Mouse (Mus musculus) T-cell, adult 2 months (primary cell): ENCODE data around the gene Atf6b.
A peak's percentile ranks its signal among the peaks of the same experiment; 100 is the strongest.

ENCODE experiments used
- DNase-seq: peaks from one replicate; pipeline ENCODE4 v3.0.0; 2022; ENCODE audit warnings: low spot score

The Atf6b gene

DNA sequence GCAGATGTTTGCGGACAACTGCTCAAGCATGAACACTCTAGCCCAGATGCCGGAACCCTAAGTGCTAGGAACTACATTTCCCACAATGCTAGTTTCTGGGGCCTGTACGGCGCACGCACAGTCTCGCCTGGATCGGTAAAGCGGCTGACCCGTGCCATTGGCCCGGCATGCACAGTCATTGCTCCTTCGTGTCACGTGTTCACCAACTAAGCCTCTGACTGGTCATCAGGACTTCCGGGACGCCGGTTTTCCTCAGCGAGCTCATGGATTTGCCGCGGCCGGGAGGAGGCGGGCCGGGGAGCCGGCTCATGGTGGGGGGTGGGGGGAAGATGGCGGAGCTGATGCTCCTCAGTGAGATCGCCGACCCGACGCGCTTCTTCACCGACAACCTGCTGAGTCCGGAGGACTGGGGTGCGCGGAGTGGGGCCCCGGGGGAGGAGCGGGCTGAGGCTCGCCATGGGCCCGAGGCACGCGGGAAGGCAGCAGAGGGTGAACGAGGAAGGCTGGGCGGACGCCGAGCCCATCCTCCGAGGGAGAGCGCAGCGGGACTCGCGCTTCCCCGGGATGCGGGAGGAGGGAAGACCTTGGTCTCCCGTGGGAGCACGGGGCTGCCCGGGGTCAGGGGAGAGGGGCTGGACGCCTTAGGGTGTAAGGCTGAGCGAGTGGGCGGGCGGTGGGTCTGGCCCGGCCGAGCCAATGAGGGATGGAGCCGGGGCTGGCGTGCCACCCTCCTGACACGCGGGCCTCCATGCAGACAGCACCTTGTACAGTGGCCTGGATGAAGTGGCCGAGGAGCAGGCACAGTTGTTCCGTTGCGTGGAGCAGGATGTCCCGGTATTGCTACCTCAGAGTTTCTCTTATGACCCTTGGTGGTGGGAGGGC lies at the start of gene Atf6b:
Atf6b (plus strand) TSS at position 241 of the 882 bp plus-strand sequence.
- DNase-seq: peak; percentile 98

DNA sequence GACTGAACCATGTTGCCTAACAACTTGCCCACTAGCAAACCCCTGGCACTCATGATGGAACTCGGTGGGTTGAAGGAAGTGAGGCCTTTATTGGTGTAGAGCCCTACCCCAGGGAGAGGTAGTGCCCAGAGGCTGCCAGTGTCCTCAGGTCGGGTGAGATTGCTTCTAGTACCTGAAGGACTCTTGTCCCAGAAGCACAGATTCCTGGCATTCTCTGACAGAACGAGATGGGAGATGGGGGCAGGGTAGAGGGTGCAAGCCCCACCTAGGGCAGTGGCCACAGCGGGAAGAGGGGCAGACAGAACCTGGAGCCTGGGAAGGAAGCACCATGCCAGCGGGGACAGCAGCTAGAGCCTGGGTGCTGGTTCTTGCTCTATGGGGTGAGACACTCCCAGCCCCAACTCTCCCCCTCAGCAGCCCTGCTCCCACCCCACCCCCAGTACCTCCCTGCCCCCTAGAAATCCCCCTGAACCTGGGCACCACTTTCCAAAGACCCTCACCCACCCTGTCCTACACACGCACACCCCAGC lies 49.3 kb upstream of the Atf6b start, which contains the start of gene Ager:
Ager (plus strand) TSS at position 297 of the 530 bp plus-strand sequence.
- no peak for DNase-seq

DNA sequence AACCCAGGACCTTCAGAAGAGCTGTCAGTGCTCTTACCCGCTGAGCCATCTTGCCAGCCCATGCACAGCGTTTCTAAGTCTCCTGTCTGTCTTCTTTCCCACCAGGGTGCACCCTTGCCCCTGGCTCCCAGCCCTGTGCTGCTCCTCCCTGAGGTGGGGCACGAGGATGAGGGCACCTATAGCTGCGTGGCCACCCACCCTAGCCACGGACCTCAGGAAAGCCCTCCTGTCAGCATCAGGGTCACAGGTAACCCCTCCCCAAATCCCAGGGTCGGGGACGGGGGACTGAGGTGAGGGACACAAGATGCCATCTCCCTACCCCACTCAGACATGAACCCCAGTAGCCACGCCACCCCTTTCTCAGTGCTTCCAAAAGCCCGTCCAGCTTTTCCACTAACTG lies 47.1 kb upstream of the Atf6b start:
- DNase-seq: no peak

DNA sequence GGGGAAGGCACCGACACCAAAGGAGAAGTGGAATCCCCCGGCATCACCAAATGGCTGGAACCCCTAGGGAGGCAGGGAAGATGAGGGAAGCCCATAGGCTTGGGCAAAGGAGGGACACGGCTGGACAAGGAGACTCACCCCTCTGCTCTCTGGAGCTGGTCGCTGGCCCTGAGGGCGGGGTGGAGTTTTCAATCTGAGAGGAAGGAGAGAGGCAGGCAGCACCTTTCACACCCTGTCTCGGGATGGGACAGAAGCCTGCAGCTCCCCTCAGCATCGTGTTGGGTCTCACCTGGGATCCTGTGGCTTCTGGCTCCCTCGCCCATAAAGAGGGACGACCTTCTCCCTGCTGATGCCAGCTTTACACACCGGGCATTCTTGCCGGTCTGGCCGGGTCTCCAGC lies 45.1 kb upstream of the Atf6b start:
- DNase-seq: no peak

DNA sequence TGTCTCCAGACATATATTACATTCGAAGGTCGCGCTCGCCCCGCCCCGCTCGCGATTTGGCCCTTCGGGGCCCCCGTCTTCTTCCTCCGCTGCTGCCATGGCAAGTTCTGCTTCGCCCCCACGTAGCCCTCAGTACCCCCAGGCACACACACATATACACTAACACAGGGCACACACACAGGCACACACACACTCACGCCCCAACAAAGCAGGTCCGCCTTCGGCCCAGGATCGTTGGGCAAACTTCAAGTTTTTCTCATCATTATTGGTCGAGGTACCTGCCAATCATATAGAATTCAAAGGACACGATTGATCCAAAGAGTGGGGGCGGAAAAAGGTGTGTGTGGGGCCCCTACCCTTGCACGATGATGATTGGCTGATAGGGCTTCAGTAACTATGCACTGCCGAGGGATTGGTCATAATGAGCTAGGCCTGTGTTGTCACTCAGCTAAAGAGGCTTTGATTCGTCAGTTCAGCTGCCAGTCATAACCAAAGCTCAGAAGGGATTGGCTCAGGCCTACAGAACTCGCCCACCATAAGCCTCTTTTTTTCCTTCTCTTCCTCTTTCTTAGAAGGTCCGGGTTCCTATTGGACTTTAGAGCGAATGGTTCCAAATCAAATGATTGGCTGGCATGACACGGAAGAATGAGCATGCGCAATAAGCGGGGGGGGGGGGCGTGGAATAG lies 43.4 kb upstream of the Atf6b start, which contains the start of gene Rnf5:
Rnf5 (minus strand) TSS at position 316 of the 686 bp plus-strand sequence.
- peak; percentile 99 for DNase-seq

DNA sequence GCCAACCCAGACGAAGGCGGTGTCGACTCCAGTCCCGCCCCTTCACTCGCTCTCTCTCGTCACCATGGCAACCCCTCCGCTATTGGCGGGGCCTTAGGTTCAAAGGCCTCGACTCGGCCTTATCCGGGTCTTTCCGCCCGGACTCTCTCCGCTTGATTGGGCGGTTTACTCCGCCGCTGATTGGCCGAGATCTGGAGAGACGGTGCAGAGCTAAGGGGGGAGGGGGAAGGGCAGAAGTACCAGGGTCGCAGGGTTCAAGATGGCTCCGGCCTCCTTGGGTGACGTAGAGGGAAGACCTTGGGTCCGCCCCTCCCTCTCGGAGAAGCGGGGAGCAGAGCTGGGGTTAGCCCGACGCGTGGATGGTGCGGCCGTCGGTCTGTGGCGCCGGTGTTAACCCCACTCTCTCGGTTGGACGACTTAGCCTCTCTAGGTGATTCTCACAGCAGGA lies 42.9 kb upstream of the Atf6b start, which contains the start of gene Agpat1:
Agpat1 (plus strand) TSS at position 202 of the 448 bp plus-strand sequence.
- peak; percentile 98 for DNase-seq

DNA sequence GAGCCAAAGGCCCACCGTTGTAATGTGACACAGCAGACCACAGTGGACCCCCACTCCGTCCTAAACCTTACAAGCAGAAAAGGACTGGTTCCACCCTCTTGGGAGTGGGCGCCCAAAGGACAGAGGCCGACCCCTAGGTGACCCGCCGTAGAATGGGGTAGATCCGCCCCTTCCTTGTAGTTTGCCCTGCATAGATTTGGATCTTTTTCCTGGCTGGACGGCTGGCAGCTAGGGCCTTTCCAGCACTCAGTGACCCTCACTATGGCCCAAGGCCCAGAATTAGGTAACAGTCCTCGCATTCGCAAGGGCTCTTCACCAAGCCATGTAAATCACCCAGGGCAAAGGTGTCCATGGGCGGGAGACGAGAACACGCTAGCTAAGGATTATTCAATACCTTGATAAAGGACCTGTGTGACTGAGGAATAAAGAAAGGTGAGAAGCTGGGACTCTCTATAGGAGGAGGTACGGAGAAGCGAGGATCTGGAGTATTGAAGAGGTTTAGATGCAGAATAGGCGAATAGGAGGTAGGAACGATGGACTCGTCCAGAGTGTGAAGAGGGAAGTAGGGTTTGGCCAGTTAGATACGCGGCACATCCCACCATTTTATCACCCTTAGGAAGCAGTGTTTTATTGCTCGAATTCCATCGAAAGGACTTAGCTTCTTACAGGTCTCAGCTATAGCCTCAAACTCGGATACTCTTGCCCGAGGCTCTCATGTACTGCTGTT lies 42.3 kb upstream of the Atf6b start:
- DNase-seq: no peak

DNA sequence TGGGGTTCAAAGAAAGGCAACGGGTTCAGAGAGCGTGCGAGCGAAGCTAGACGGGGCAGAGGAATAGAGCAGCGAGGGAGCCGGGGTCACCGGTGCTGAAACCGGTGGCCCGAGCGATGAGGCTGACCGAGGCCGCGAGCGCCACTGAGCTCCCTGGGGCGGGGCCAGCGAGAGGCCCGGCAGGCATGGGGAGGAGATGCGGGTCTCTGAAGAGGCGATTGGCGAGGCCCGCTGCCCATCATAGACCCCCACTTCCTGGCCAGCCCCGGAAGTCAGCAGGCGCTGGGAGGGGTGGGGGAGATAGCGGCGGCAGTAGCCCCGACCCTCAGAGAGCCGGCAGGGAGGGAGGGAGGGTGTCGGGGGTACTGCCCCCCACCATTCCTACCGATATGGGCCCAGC lies 41.3 kb upstream of the Atf6b start:
- peak; percentile 88 for DNase-seq

DNA sequence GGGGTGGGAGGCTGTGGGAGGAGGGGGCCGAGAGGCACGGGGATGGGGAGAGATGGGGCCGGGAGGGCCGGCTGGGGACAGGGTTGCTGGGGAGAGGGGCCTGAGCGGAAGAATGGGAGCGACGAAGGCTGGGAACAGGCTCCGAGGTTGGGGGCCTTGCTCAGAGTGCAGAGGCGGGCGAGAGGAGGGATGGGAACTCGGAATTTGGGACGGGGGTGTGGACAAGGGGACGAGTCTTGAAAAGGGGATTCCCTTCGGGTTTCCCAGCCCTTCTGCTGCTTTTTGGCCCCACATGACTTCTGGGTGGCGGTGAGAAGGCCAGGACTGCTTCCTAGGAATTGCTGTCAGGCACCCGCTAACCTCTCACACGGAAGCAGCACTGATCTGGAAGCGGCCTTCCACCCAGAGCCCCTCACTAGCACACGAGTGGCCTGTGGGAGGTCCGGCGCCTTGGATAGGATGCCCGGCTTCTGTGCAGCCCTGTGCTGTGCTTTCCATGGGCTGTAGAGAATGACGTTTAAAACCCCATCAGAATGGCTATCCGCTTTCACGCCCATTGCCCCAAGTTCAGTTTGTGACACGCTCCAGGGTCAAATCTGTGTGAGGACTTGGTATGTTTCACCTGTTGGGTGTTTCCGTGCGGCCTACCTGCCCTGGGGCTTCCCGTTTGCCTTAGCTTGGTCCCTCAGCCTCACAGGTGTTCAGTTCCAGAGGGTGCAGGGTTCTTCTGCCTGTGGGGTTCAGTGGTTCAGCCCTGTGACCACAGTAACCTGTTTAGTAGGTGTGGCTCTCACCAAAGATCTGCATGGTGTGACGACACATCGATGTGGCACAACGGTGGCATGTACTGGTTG lies 40.5 kb upstream of the Atf6b start:
- peak; percentile 40 for DNase-seq

DNA sequence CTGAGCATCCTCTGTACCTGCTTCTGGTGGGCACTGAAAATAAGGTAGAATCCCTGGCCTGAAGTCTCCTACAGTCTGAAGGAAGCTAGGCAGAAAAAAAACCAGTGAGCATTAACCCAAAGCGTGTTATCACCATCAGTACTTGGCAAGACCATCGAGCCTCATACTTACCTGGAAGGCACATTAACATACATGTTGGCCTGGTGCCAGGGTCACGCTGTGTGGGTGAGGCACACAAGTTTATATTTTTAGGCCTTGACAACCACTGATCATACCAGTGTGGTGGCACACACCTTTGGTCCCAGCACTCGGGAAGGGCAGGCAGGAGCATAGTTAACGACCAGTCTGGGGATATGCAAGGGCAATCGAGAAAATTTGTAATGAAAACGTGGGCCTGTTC lies 38.9 kb upstream of the Atf6b start:
- DNase-seq: no peak

DNA sequence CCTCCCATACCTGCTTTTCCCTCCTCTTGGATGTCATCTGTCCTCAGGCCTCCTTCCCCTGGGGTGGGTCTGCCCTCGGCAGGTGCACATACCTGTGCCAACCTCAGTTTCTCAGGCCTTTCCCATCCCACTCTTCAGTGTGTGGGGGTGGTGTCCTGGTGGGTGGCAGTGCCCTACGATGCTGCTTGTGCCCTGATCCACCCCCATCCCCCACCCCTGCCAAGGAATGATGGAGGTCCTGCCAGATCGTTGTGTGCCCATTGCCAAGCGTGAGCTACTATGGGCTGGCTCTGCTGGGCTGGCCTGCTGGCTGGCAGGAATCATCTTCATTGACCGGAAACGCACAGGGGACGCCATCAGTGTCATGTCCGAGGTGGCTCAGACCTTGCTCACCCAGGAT lies 35.9 kb upstream of the Atf6b start:
- DNase-seq: no peak

DNA sequence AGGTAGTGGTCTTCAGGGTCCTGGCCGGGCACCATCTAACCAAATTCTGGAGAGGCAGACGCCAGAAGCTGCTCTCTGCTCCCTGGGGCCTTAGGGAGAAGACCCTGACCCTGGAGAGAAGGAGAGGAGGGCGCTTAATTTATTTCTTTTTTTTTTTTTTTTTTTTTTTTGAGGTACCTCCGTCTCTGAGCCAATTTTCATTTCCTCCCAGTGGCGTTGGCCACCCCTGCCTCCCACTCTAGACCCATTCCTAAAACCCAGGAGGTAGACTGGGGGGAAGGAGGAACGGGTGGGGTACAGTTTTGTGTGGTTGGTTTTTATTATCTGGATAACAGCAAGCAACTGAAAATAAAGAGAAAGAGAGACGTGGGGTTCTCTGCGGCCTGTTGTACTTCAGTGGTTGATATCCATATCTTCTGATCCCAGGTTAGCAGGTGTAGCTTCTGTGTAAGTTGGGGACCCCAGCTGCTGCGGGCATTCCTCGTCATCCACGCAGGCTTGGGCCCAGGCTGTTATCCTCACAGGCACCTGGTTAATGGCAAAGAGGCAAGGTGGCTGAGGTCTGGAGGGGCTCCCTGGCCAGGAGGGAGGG lies 33.8 kb upstream of the Atf6b start:
- no peak for DNase-seq

DNA sequence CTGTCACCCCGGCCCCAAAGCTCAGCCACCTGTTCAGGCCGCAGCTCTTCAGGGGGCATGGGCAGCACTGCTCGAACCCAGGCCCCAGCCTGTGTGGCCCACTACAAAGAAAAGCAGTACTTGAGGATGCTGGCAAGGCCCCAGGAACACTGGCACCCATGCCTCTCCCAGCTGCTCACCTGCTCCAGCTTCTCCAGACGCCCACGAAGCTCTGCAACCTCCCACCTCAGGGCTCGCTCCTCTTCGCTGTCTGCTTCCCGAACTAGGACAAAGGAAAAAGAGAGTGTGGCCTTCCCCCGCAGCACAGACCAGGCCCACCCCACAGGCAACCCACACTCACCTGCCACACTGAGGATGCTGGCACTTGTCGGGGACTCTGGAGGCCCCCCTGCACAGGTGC lies 33.1 kb upstream of the Atf6b start:
- no peak for DNase-seq

DNA sequence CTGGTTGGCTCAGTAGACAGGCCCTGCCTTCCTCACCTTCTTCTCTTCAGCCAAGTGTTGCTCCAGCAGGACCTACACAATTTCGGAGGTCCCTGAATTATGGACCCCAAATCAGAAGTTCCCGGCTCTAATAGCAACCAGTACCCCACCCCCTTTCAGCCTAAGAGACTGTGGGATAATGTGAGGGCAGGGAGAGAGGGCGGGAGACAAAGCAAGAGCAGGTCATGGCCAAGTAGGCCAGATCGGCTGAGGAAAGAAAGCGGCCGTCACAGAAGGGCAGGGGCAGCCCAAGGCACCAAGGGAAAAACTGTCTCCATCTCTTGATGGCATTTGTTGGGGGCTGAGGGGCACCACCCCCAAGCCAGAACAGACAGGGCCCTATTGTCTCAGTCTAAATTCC lies 31.1 kb upstream of the Atf6b start, which contains the start of gene Egfl8:
Egfl8 (minus strand) TSS at position 101 of the 400 bp plus-strand sequence.
- no peak for DNase-seq

DNA sequence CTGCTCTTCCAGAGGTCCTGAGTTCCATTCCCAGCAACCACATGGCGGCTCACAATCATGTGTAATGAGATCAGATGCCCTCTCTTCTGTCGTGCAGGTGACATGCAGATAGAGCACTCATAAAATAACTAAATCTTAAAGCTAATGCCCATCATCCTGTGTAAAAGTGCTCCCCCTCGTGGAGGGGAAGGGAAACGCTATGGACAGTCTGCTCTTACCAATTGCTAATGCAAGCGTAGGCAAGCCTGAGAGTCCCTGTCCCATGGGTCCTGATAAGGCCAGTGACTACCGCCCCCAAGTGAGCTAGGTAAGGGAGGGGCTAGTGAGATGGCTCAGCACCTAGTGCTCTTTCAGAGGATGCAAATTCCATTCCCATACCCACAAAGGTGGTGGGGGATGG lies 27.9 kb upstream of the Atf6b start:
- peak; percentile 81 for DNase-seq

DNA sequence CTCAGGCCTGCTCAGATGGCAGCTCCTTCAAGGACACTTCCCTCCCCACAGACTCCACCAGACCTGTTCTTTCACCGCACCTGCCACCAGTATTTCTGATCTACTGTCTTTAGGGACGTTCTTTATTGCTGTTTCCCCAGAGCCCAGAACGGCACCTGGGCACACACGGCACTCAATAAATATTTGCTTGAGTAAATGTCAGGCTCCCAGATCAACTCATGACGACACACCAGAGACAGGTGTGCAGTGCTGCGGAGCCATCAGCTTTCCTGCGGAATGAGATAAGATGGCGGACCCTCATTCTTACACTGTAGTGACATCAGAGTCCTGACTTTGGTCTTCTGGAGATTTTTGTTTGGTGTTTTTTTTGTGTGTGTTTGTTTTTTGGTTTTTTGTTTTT lies 25.9 kb upstream of the Atf6b start:
- DNase-seq: no peak

DNA sequence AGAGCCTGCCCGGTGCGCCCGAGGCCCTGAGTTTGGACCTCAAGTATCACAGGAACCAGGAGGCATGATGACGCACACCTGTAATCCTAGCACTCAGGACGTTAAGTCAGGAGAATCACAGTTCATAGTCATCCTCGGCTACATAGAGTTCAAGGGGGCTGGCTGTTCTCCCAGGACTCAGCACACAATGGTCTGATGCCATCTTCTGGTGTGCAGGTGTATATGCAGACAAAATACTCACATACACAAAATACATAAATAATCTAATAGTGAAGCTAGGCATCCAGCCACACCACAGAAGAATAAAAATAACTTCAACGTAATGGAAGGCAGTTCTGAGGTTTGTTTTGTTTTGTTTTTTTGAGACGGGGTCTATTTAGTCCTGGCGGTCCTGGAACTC lies 23.8 kb upstream of the Atf6b start:
- DNase-seq: no peak

DNA sequence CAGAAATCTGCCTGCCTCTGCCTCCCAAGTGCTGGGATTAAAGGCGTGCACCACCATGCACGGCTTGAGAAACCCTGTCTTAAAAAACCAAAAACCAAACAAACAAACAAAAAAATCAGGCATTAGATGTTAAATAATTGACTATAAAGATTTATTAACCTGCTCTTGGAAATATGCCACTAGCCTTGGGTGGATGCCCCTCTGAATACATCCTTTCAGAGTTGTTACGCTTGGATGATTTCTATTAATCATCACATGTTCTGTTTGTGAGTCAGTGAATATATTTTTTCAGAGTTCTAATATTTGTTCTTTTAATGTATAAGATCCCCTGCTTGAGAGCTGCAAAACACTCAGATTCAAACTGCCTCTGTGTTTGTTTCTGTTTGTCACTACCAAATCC lies 22.0 kb upstream of the Atf6b start:
- DNase-seq: no peak

DNA sequence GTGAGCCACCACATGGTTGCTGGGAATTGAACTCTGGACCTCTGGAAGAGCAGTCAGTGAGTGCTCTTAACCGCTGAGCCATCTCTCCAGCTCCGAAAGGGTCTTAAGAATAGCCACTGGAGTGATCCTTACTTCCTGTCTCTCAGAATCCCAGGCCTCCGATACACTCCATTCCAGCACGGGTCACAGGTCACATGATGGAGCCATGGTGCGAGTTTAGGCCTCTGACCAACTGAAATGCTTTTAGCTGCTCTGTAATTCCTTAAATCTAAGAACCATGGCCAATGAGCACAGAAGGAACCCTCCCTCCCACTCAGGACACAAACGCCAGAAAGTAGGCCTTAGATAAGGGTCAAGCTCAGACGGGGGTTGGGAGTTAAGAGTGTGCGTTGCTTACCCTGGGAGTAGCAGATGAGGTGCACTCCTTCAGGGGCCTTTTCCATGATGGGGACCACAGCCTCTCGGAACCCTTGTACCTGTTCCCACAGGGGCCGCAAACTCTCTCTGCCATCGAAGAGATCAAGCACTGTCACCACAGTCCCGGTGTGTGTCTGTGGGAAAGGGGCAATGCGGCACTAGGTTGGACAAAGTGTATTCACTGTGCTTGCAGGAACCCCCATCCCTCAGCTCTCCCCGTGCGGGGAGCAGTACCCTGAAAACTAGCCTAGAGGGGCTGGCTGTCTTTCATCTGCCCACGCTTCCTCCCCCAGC lies 20.7 kb upstream of the Atf6b start:
- DNase-seq: no peak

DNA sequence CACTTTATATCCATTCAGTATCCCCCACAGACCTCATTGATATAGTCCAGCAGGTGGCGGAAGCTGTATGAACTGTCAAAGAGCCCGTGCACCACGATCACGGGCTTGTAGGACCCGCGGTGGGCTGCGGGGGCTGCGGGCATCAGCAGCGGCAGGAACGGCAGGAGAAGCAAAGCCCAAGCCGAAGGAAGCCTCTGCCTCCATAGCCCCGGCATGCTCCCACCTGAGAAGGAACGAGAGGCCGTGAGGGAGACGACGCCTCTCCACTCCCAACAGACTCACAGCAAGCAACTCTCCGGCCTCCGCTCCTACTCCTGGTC lies 20.2 kb upstream of the Atf6b start:
- no peak for DNase-seq
